Mouse (Mus musculus): Measurements from ENCODE around the gene Fgd6. TPM values are rescaled to one million over a fixed set of nuclear protein-coding genes. Genes with fewer than 3 reads are reported as not detected.

Gene Fgd6
- polyA plus RNA-seq, 1 experiment from 2014 or later = 5.0 TPM

DNA sequence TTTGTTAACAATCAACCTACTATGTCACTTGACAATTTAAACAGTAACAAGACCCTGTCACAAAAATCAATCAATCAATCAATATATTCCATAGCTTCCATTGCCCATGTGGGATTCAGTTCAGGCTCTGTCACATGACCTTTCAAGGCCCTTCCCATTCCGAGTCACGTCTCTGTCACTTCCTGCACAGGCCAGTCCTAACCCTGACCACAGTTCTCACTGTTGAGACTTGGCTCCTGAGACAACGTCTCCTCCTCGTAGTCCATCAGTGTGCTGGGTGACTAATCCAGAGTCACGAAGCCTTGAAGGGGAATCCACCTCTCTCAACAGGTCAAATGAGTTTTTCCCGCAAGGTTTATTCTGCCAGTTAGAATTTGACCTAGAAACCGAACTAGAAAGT lies 138.9 kb downstream of the Fgd6 start:
- Histone ChIP-seq H3K9ac (ENCODE audit: low read length) (no peak overlapping the region), H3K4me2 (ENCODE audit: low read length) (no peak overlapping the region), H3K9me3 (ENCODE audit: control insufficient read depth, low read length) (peaks cover 6% of the 10 kb centered on the region), H3K27ac (ENCODE audit: low read depth) (no peak overlapping the region), H3K4me3 (ENCODE audit: low read depth, low read length) (no peak overlapping the region), H3K36me3 (ENCODE audit: control insufficient read depth, insufficient read depth, low read length) (peaks cover 64% of the 10 kb centered on the region), H3K4me1 (replicated peaks; ENCODE audit: control insufficient read depth, insufficient read depth, low read length) (no peaks in the 10 kb centered on the region; the same call in 1 of the 2 replicates), H3K27me3 (replicated peaks; ENCODE audit: control insufficient read depth, insufficient read depth, low read length) (no peaks in the 10 kb centered on the region)
- ATAC-seq (replicated peaks; ENCODE audit: low FRiP score, low TSS enrichment, low read depth) (no peak), DNase-seq (ENCODE audit: low spot score) (no peak)
- 82% methylated on average over 7 of the region's 7 CpGs for WGBS

DNA sequence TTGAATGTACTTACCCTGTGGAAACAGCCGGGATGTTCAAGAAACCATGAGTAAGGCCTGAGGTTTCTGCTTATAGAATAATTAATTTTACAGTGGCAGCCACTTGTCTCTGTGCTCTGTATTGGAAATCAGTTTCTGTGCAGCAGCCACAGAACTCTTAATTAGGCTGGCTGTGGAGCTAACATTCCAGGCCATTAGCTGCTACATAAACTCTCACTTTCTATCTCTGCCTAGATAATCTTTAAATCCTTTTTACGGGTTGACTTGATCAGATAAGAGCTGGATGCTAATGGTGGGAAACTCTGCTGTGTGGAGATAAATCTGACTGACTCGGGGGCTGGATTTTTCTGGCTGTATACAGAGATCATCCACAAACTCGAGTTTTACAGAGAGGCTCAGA lies 147.4 kb downstream of the Fgd6 start:
- 41% methylated on average over 4 of the region's 4 CpGs for WGBS
- DNase-seq (ENCODE audit: low spot score) (no peak), ATAC-seq (replicated peaks; ENCODE audit: low FRiP score, low TSS enrichment, low read depth) (no peak)
- H3K4me1 ChIP-seq (replicated peaks; ENCODE audit: control insufficient read depth, insufficient read depth, low read length) = no peaks in the 10 kb centered on the region
- peaks cover 56% of the 10 kb centered on the region for H3K36me3 ChIP-seq (ENCODE audit: control insufficient read depth, insufficient read depth, low read length)
- H3K27ac ChIP-seq (ENCODE audit: low read depth) = no peak overlapping the region
- H3K27me3 ChIP-seq (replicated peaks; ENCODE audit: control insufficient read depth, insufficient read depth, low read length) = no peaks in the 10 kb centered on the region
- H3K4me2 ChIP-seq (ENCODE audit: low read length) = no peak overlapping the region
- no peak overlapping the region for H3K9ac ChIP-seq (ENCODE audit: low read length)
- no peaks in the 10 kb centered on the region for H3K9me3 ChIP-seq (ENCODE audit: control insufficient read depth, low read length)
- no peak overlapping the region for H3K4me3 ChIP-seq (ENCODE audit: low read depth, low read length)

Other genes with a start within 250 kb of the Fgd6 start
- gene Usp44, start 204.4 kb upstream of the Fgd6 start, polyA plus RNA-seq (2014; fragmentation: Nextera tagmentation; extraction: Ambion mirVana) = 0.38 and 0.86 TPM in 2 replicates
- gene Metap2, start 138.9 kb upstream of the Fgd6 start, polyA plus RNA-seq (2014; fragmentation: Nextera tagmentation; extraction: Ambion mirVana) = 206 and 207 TPM in 2 replicates
- gene Vezt, start 184 bp upstream of the Fgd6 start, polyA plus RNA-seq (2014; fragmentation: Nextera tagmentation; extraction: Ambion mirVana) = 25.6 and 30.0 TPM in 2 replicates
- 10.7 and 13.7 TPM in 2 replicates for gene Nr2c1, start 112.0 kb downstream of the Fgd6 start, polyA plus RNA-seq (2014; fragmentation: Nextera tagmentation; extraction: Ambion mirVana)
- 456 and 473 TPM in 2 replicates for gene Ndufa12, start 162.7 kb downstream of the Fgd6 start, polyA plus RNA-seq (2014; fragmentation: Nextera tagmentation; extraction: Ambion mirVana)